Mouse (Mus musculus) spleen, adult 2 months (tissue): ENCODE measurements around the gene Dpp6.

Experiments used
- CTCF ChIP-seq: fragments of 200-500 bp; IDR thresholded peaks from 2 replicates; pipeline ENCODE4 v1.5.1; 2011; ENCODE audit warnings: mild to moderate bottlenecking, inconsistent platforms; ENCODE audit not compliant: insufficient read depth, insufficient read length, insufficient replicate concordance; ENCODE audit errors: extremely low read depth
- POLR2A ChIP-seq: fragments of 200-500 bp; IDR thresholded peaks from 2 replicates; pipeline ENCODE4 v1.6.1; 2011; ENCODE audit warnings: low read depth, low read length, inconsistent platforms

- TF ChIP-seq POLR2A (no peak), CTCF (no peak)
These were observed 174.6 kb downstream of the Dpp6 start for GRCm38 (mm10) chr5:26991587-26991986.
